ENCODE assay signal across 10 mouse cellular contexts in genomic region chr3:61361338-61361737, GRCm38 (mm10). TPM values are rescaled to one million over a fixed set of nuclear protein-coding genes. Genes with fewer than 3 reads are reported as not detected.
A peak's percentile ranks its signal among the peaks of the same experiment; 100 is the strongest.
DNase-seq lines count a peak whose midpoint lies in the region; ATAC-seq lines count a peak whose summit lies in the region.
"Had no signal": no experiment of that assay in that cellular context is flagged by ENCODE, and none has a peak within 500 bp of the region (broad histone marks: within the 10 kb centered on the region; RNA-seq: fewer than 3 reads in every experiment).

Rap2b (plus strand) TSS chr3:61361638.

- no peaks in the 10 kb centered on the region for H3K27me3 ChIP-seq in kidney, embryonic 15.5 days
- no peaks in the 10 kb centered on the region for H3K27me3 ChIP-seq in hindbrain, embryonic 11.5 days (ENCODE audit: control insufficient read depth, insufficient read depth, low read length)
- no peaks in the 10 kb centered on the region for H3K27me3 ChIP-seq in megakaryocyte, embryonic 14.5 days (replicated peaks)

- H3K4me3 ChIP-seq in kidney, embryonic 15.5 days (replicated peaks), result 0 out of 2 replicates have a peak within 1 kb of the TSS, but pooled peaks have one; percentile 76
- no peak within 1 kb of the TSS for H3K4me3 ChIP-seq in hindbrain, embryonic 11.5 days (ENCODE audit: low read depth, low read length)
- peak within 1 kb of the TSS; percentile 93 for H3K4me3 ChIP-seq in megakaryocyte, embryonic 14.5 days (replicated peaks)

- WGBS in kidney, embryonic 15.5 days, result 91% methylated on average over 1 of the region's 1 CpGs
- WGBS in hindbrain, embryonic 11.5 days, result 88% methylated on average over 1 of the region's 1 CpGs

- no peaks in the 10 kb centered on the region for H3K36me3 ChIP-seq in kidney, embryonic 15.5 days
- no peaks in the 10 kb centered on the region for H3K36me3 ChIP-seq in hindbrain, embryonic 11.5 days (ENCODE audit: control insufficient read depth, insufficient read depth, low read length)
- H3K36me3 ChIP-seq in megakaryocyte, embryonic 14.5 days (replicated peaks; ENCODE audit: low read length), result peaks cover 3% of the 10 kb centered on the region
- H3K36me3 ChIP-seq: G1E had no signal

- ATAC-seq in kidney, embryonic 15.5 days (replicated peaks; ENCODE audit: low FRiP score), result no peak
- ATAC-seq in common myeloid progenitor, adult 5-6 weeks (replicated peaks; ENCODE audit: low read depth, poor library complexity, severe bottlenecking), result no peak
- no peak for ATAC-seq in hindbrain, embryonic 11.5 days (ENCODE audit: low FRiP score)

- H3K9ac ChIP-seq in kidney, embryonic 15.5 days, result no peak within 1 kb of the TSS
- H3K9ac ChIP-seq in hindbrain, embryonic 11.5 days (ENCODE audit: low read depth, low read length), result no peak within 1 kb of the TSS

- peaks cover 13% of the 10 kb centered on the region for H3K4me1 ChIP-seq in kidney, embryonic 15.5 days
- H3K4me1 ChIP-seq in hindbrain, embryonic 11.5 days (replicated peaks; ENCODE audit: control insufficient read depth, insufficient read depth, low read length), result no peaks in the 10 kb centered on the region
- peaks cover 38% of the 10 kb centered on the region for H3K4me1 ChIP-seq in megakaryocyte, embryonic 14.5 days

- no peak within 1 kb of the TSS for H3K4me2 ChIP-seq in kidney, embryonic 15.5 days
- H3K4me2 ChIP-seq in hindbrain, embryonic 11.5 days (replicated peaks; ENCODE audit: low read depth, low read length), result no peak within 1 kb of the TSS

- H3K27ac ChIP-seq in kidney, embryonic 15.5 days, result 0 out of 2 replicates have a peak within 1 kb of the TSS, but pooled peaks have one; percentile 91
- no peak within 1 kb of the TSS for H3K27ac ChIP-seq in hindbrain, embryonic 11.5 days (ENCODE audit: low read depth, low read length)

- no peaks in the 10 kb centered on the region for H3K9me3 ChIP-seq in kidney, embryonic 15.5 days (replicated peaks)
- H3K9me3 ChIP-seq in hindbrain, embryonic 11.5 days (ENCODE audit: control insufficient read depth, low read length), result no peaks in the 10 kb centered on the region
- H3K9me3 ChIP-seq in megakaryocyte, embryonic 14.5 days, result no peaks in the 10 kb centered on the region
- H3K9me3 ChIP-seq: G1E had no signal

- no peak for DNase-seq in kidney, postnatal 36 days
- DNase-seq in hindbrain, embryonic 11.5 days (ENCODE audit: low spot score), result no peak
- DNase-seq in Muller cell, postnatal 12 days (ENCODE audit: inconsistent ontology term), result no peak
- no peak for DNase-seq in cerebellum, adult 11 months
- no peak for DNase-seq in adrenal gland, adult (ENCODE audit: inconsistent age in 2 of 2, low spot score in 1 of 2)
- DNase-seq: heart, adult 2 months had no signal

RNA-seq across cellular contexts. Expression of gene Rap2b, which starts in this region (rescaled TPM):
- polyA plus RNA-seq in kidney, embryonic 15.5 days (2015; fragmentation: Nextera tagmentation; extraction: Ambion mirVana), result 7.3 and 7.4 TPM in 2 replicates
- total RNA-seq in common myeloid progenitor, adult 5-6 weeks (2017), result 8.6 and 10.0 TPM in 2 replicates
- polyA plus RNA-seq in hindbrain, embryonic 11.5 days (2014; fragmentation: Nextera tagmentation; extraction: Ambion mirVana), result 13.4 and 13.8 TPM in 2 replicates
- 18.4 TPM in 2 replicates for polyA plus RNA-seq in megakaryocyte, embryonic 14.5 days (2012; ENCODE audit: insufficient read depth, low replicate concordance)
